Mouse (Mus musculus): ENCODE results near the gene Klf13. TPM values are rescaled to one million over a fixed set of nuclear protein-coding genes. Genes with fewer than 3 reads are reported as not detected.

Klf13 gene
- polyA plus RNA-seq, 2 experiments from 2014 or later = 153 to 178 TPM

GRCm38 (mm10) chr7:63882739-63883138 is 56.0 kb downstream of the Klf13 start:
- no peak for ATAC-seq

- ATAC-seq = no peak
These were observed 59.1 kb downstream of the Klf13 start for GRCm38 (mm10) chr7:63879583-63879982.

- ATAC-seq = no peak
These were observed 61.1 kb downstream of the Klf13 start for GRCm38 (mm10) chr7:63877610-63878009.

GRCm38 (mm10) chr7:63876640-63877039 is 62.1 kb downstream of the Klf13 start:
- no peak for ATAC-seq

GRCm38 (mm10) chr7:63875686-63876085 is 63.0 kb downstream of the Klf13 start:
- no peak for ATAC-seq

GRCm38 (mm10) chr7:63873880-63874279 is 64.8 kb downstream of the Klf13 start:
- ATAC-seq = no peak

- no peak for ATAC-seq
These were observed 67.0 kb downstream of the Klf13 start for GRCm38 (mm10) chr7:63871698-63872097.

GRCm38 (mm10) chr7:63868356-63868918 is 70.3 kb downstream of the Klf13 start:
- ATAC-seq = no peak

- no peak for ATAC-seq
These were observed 72.8 kb downstream of the Klf13 start for GRCm38 (mm10) chr7:63865911-63866310.

- no peak for ATAC-seq
These were observed 75.7 kb downstream of the Klf13 start for GRCm38 (mm10) chr7:63863046-63863445.

- ATAC-seq = no peak
These were observed 77.6 kb downstream of the Klf13 start for GRCm38 (mm10) chr7:63861123-63861522.

- ATAC-seq = peak; percentile 93
These were observed 80.1 kb downstream of the Klf13 start for GRCm38 (mm10) chr7:63858571-63859152.

- ATAC-seq = no peak
These were observed 80.8 kb downstream of the Klf13 start for GRCm38 (mm10) chr7:63857771-63858417.

- ATAC-seq = no peak
These were observed 83.4 kb downstream of the Klf13 start for GRCm38 (mm10) chr7:63855283-63855682.

- no peak for ATAC-seq
These were observed 86.7 kb downstream of the Klf13 start for GRCm38 (mm10) chr7:63851841-63852533.

Other genes with a start within 250 kb of the Klf13 start
- under 1 TPM in 1 of 2 experiments, not detected in 1; 0.56 TPM for gene E030018B13Rik, start 22.1 kb downstream of the Klf13 start, polyA plus RNA-seq (2017; shearing (Covaris generic))
- 1 to 10 TPM; 4.6 to 7.4 TPM for gene Trpm1, start 214.9 kb upstream of the Klf13 start, polyA plus RNA-seq (2017; shearing (Covaris generic))